Mouse (Mus musculus): ENCODE results near the gene Tmem268. TPM values are rescaled to one million over a fixed set of nuclear protein-coding genes. Genes with fewer than 3 reads are reported as not detected.

The Tmem268 gene
- polyA plus RNA-seq, 1 experiment from 2014 or later = 7.5 TPM

Other genes starting within 250 kb of the Tmem268 start
- gene Orm1, start 214.2 kb upstream of the Tmem268 start, polyA plus RNA-seq (2014; fragmentation: Nextera tagmentation; extraction: Ambion mirVana) = not detected in 2 replicates
- not detected in 2 replicates for gene Orm3, start 202.6 kb upstream of the Tmem268 start, polyA plus RNA-seq (2014; fragmentation: Nextera tagmentation; extraction: Ambion mirVana)
- not detected in 2 replicates for gene Orm2, start 196.3 kb upstream of the Tmem268 start, polyA plus RNA-seq (2014; fragmentation: Nextera tagmentation; extraction: Ambion mirVana)
- gene Akna, start 155.4 kb upstream of the Tmem268 start, polyA plus RNA-seq (2014; fragmentation: Nextera tagmentation; extraction: Ambion mirVana) = 5.2 and 6.2 TPM in 2 replicates
- 3.8 and 4.6 TPM in 2 replicates for gene Whrn, start 62.8 kb upstream of the Tmem268 start, polyA plus RNA-seq (2014; fragmentation: Nextera tagmentation; extraction: Ambion mirVana)
- 353 and 362 TPM in 2 replicates for gene Atp6v1g1, start 14.0 kb upstream of the Tmem268 start, polyA plus RNA-seq (2014; fragmentation: Nextera tagmentation; extraction: Ambion mirVana)
- not detected in 2 replicates for gene Gm11213, start 46.5 kb downstream of the Tmem268 start, polyA plus RNA-seq (2014; fragmentation: Nextera tagmentation; extraction: Ambion mirVana)
- gene Tex48, start 63.6 kb downstream of the Tmem268 start, polyA plus RNA-seq (2014; fragmentation: Nextera tagmentation; extraction: Ambion mirVana) = not detected in 2 replicates
- gene Gm11214, start 104.6 kb downstream of the Tmem268 start, polyA plus RNA-seq (2014; fragmentation: Nextera tagmentation; extraction: Ambion mirVana) = not detected in 2 replicates
- gene Tnfsf15, start 186.3 kb downstream of the Tmem268 start, polyA plus RNA-seq (2014; fragmentation: Nextera tagmentation; extraction: Ambion mirVana) = 0.06 TPM in 1 of 2 replicates, not detected in the other